Mouse (Mus musculus) midbrain, embryonic 14.5 days (tissue): ENCODE results near the gene Trim65. TPM values are rescaled to one million over a fixed set of nuclear protein-coding genes. Genes with fewer than 3 reads are reported as not detected.

Experiments
- ATAC-seq: fragments of 200-750 bp; cut with Nextera tagmentation; 2 replicates; pipeline ENCODE4 v1.8.0; 2017; ENCODE audit warnings: moderate number of reproducible peaks, moderate library complexity; ENCODE audit not compliant: low FRiP score, low TSS enrichment
- DNase-seq: peaks from one replicate; pipeline ENCODE4 v3.0.0-alpha.2; 2015
- H3K27ac ChIP-seq: fragments of 300-500 bp; sonication (generic); replicated peaks from 2 replicates; pipeline ENCODE4 v1.5.1; 2014; ENCODE audit warnings: mild to moderate bottlenecking, low read depth, low read length, moderate library complexity
- H3K27me3 ChIP-seq: fragments of 300-500 bp; sonication (generic); 2 replicates; pipeline ENCODE4 v1.6.1; 2014; ENCODE audit warnings: low read length, control low read depth, mixed read lengths; ENCODE audit not compliant: control insufficient read depth, insufficient read depth
- H3K36me3 ChIP-seq: fragments of 300-500 bp; sonication (generic); 2 replicates; pipeline ENCODE4 v1.6.1; 2014; ENCODE audit warnings: low read length, control low read depth; ENCODE audit not compliant: control insufficient read depth, insufficient read depth
- H3K4me1 ChIP-seq: fragments of 300-500 bp; sonication (generic); 2 replicates; pipeline ENCODE4 v1.6.1; 2014; ENCODE audit warnings: mild to moderate bottlenecking, antibody characterized with exemption, low read length, control low read depth; ENCODE audit not compliant: control insufficient read depth, insufficient read depth
- H3K4me2 ChIP-seq: fragments of 300-500 bp; sonication (generic); 2 replicates; pipeline ENCODE4 v1.6.1; 2014; ENCODE audit warnings: mild to moderate bottlenecking, low read length, moderate library complexity
- H3K4me3 ChIP-seq: fragments of 300-500 bp; sonication (generic); replicated peaks from 2 replicates; pipeline ENCODE4 v1.5.1; 2014; ENCODE audit warnings: low read depth, low read length
- H3K9ac ChIP-seq: fragments of 300-500 bp; sonication (generic); replicated peaks from 2 replicates; pipeline ENCODE4 v1.6.1; 2014; ENCODE audit warnings: mild to moderate bottlenecking, low read length, moderate library complexity
- H3K9me3 ChIP-seq: fragments of 300-500 bp; sonication (generic); 2 replicates; pipeline ENCODE4 v1.6.1; 2016; ENCODE audit warnings: low read length, control low read depth, mixed read lengths; ENCODE audit not compliant: control insufficient read depth
- WGBS: fragments of 180-500 bp; shearing (Covaris S2); extraction: QIAGEN DNeasy Blood & Tissue Kit; methylation state at CpG from one replicate; pipeline ENCODE4 v1.1.7; 2014; 5-methylcytosine and 5-hydroxymethylcytosine counted together
- polyA plus RNA-seq: library from polyadenylated mRNA; unstranded; fragments of >200 nt; fragmentation: Nextera tagmentation; extraction: Ambion mirVana; gene quantifications from 2 replicates; pipeline ENCODE4 v1.2.1, GENCODE M21; 2014

The Trim65 gene
- polyA plus RNA-seq, 1 experiment from 2014 or later = 2.0 TPM

DNA sequence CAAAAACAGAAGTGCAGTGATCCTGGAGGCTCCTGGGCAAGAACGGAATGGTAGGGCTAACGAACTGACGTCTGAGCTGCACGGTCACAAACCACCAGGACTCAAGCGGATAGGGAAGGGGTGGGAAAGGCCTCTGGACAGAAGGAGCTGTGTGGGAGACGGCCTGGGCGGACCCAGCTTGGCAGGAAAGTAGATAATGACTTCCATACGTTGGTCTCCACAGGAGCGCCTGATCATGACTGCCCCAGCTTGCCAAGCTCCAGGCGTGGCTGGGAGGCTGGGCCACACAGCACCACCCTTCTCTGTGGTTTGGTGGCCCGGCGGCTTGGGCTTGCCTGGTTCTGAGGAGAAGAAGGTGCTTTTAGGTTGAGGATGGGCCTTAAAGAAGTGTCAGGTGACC, 13.7 kb downstream of the Trim65 start:
- DNase-seq = no peak
- Histone ChIP-seq H3K36me3 (no peaks in the 10 kb centered on the region), H3K9ac (no peak overlapping the region), H3K9me3 (no peaks in the 10 kb centered on the region), H3K4me2 (no peak overlapping the region), H3K27ac (no peak overlapping the region), H3K4me3 (no peak overlapping the region), H3K4me1 (no peaks in the 10 kb centered on the region), H3K27me3 (no peaks in the 10 kb centered on the region)
- 86% methylated on average over 12 of the region's 12 CpGs for WGBS
- ATAC-seq = no peak

DNA sequence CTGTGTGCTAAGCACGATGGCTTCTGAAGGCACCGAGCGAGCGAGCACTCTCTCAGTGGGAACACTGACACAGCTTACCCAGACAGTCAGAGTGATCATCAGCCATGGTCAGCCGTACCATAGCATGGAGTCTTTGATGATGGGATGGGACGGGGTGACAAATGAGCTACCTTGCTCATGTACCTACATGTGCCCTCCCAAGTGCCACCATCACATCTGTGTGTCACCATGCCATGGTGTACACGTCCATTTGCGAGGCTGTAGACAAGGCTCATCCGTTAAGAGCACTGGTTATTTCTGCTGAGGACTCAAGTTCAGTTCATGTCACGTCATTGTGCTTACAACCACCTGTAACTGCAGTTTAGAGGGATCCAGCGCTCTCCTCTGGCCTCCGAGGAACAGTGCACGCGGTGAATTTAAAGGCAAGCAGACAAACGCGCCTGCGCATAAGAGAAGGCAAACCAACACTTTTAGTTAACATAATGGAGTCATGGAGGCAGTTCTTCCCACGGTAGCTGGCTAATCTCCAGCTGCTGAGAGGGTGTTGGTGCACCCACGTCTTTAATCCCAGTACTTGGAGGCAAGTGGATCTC, 19.2 kb downstream of the Trim65 start:
- no peak for ATAC-seq
- DNase-seq = no peak
- no peaks in the 10 kb centered on the region for H3K9me3 ChIP-seq
- no peaks in the 10 kb centered on the region for H3K36me3 ChIP-seq
- peaks cover 6% of the 10 kb centered on the region; the same call in 1 of the 2 replicates for H3K4me1 ChIP-seq
- peaks cover 52% of the 10 kb centered on the region for H3K27me3 ChIP-seq
- H3K27ac ChIP-seq = no peak overlapping the region
- WGBS = 84% methylated on average over 19 of the region's 19 CpGs
- no peak overlapping the region for H3K9ac ChIP-seq
- H3K4me3 ChIP-seq = no peak overlapping the region
- no peak overlapping the region for H3K4me2 ChIP-seq

DNA sequence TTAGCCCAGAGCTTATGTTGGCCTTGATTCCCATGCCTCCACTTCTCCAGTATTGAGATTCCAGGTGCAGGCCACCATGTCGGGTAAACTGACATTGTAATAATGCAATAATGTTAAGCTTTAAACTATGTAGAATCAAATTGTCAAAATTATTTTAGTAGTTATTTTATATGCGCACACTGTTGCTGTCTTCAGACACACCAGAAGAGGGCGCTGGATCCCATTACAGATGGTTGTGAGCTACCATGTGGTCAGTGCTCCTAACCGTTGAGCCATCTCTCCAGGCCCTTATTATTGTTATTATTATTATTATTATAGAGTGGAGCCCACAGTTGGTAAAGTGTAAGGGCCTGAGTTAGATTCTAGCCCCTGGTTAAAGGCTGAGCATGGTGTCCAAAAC, 19.9 kb downstream of the Trim65 start:
- Histone ChIP-seq H3K36me3 (no peaks in the 10 kb centered on the region), H3K9me3 (no peaks in the 10 kb centered on the region), H3K27me3 (peaks cover 59% of the 10 kb centered on the region), H3K27ac (no peak overlapping the region), H3K4me1 (peaks cover 6% of the 10 kb centered on the region; the same call in 1 of the 2 replicates), H3K9ac (no peak overlapping the region), H3K4me3 (no peak overlapping the region), H3K4me2 (no peak overlapping the region)
- ATAC-seq = no peak
- no peak for DNase-seq
- 79% methylated on average over 4 of the region's 4 CpGs for WGBS

DNA sequence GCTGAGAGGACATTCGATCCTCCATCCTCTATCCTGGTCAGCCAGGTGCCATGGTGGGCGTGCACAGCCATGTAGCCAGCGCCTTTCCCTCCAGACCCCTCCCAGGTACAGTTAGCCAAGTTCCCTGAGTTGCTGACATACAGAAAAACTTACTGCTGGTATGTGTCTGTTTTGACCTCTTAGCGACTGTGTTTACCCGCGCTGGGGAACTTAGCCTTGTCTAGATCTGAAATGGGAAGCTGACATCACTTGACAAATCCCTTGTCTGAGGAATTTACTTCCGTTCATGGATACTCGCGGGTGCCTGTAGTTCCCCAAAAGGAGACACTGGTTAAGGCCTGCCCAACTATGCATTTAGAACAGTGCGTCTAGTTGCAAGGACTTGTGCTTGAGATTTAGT, 20.4 kb downstream of the Trim65 start:
- Histone ChIP-seq H3K9me3 (no peaks in the 10 kb centered on the region), H3K9ac (no peak overlapping the region), H3K27ac (no peak overlapping the region), H3K36me3 (no peaks in the 10 kb centered on the region), H3K4me3 (peak overlapping the region; percentile 28; the same call in 1 of the 2 replicates), H3K4me1 (peaks cover 6% of the 10 kb centered on the region; the same call in 1 of the 2 replicates), H3K4me2 (peak overlapping the region; percentile 50), H3K27me3 (peaks cover 62% of the 10 kb centered on the region)
- 30% methylated on average over 10 of the region's 10 CpGs for WGBS
- ATAC-seq (no peak), DNase-seq (no peak)

DNA sequence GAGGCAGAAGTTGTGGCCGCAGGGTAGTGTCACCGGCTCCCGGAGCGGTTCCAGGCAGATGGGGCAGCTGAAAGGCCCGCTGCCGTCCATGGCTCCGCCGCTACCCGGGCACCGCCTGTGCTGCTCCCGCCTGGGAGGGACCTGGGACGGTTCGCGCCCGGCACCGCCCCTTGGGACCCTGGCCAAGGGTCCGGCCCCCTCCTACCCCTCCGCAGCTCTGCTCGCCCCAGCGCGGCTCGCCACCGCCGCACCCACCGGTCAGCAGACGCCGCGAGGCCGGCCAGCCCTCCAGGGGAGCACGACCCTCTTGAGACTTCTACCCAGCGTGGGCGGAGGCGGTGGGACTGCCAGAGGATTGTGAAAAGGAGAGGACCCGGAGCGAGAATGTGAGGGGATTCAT, 20.8 kb downstream of the Trim65 start:
- no peaks in the 10 kb centered on the region for H3K9me3 ChIP-seq
- peak overlapping the region; percentile 50 for H3K4me2 ChIP-seq
- no peak for ATAC-seq
- H3K4me1 ChIP-seq = peaks cover 6% of the 10 kb centered on the region; the same call in 1 of the 2 replicates
- 3% methylated on average over 35 of the region's 35 CpGs for WGBS
- H3K36me3 ChIP-seq = no peaks in the 10 kb centered on the region
- DNase-seq = no peak
- peak overlapping the region; percentile 26; the same call in 1 of the 2 replicates for H3K9ac ChIP-seq
- H3K27me3 ChIP-seq = peaks cover 65% of the 10 kb centered on the region
- H3K4me3 ChIP-seq = peak overlapping the region; percentile 28
- H3K27ac ChIP-seq = no peak overlapping the region

DNA sequence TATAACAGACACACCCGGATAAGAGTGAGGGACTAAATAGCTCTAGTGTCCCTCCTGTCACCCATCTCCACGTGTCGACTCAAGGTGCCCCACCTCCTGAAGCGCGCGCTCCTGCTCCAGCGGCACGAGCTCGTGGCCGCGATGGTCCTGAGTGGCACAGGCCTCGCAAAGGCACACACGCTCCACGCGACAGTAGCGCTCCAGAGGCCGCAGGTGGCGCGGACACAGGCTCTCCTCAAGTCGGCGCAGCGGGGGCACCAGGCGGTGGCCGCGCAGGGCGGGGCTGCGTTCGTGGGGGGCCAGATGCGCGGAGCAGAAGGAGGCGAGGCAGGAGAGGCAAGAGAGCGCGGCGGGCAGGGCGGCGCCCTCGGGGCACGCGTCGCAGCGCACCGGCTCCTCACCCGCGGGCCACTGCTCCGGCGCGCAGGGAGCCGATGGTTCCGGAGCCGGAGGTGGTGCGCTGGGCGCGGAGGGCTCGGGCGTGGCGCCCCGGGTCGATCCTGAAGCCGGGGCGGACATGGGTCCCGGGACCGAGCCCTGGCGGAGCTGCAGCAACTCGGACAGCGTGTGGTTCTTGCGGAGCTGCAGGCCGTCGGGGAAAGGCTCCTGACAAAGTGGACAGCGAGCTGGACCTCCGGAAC, 21.4 kb downstream of the Trim65 start:
- no peak for ATAC-seq

DNA sequence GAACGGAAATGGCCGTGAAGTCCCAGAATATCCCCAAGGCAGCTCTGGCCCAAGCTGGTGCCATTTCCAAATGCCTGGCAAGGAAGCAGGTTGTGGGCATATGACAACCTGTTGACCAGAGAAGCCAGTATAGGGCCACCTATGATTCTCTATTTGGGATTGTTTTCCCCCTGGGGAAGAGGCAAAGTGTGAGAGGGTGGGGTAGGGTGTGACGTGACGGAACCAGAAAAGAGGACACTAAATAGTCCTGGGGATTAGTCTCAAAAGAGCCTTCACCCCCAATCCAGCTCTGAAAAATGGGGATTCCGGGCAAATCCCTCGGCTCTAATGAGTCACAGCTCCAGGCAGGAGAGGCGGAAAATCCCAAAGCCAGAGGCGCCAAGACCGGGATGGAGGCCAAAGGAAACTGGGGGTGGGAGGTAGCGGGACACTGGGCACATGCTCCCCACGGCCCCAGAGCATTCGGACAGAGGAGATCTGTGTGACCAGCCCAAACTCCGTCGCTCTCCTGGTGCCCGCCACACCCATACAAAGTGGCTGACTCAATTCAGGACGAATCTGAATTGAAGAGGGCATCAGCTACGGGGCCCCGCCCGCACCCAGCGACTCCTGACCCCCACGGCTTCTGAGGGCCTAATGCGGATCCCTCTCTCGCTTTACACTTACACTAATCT, 22.3 kb downstream of the Trim65 start:
- no peak for ATAC-seq
- no peaks in the 10 kb centered on the region for H3K9me3 ChIP-seq
- no peak overlapping the region for H3K9ac ChIP-seq
- H3K4me2 ChIP-seq = no peak overlapping the region
- DNase-seq = no peak
- H3K4me1 ChIP-seq = peaks cover 17% of the 10 kb centered on the region
- no peak overlapping the region for H3K27ac ChIP-seq
- H3K27me3 ChIP-seq = peaks cover 65% of the 10 kb centered on the region
- H3K36me3 ChIP-seq = no peaks in the 10 kb centered on the region
- peak overlapping the region; percentile 28; the same call in 1 of the 2 replicates for H3K4me3 ChIP-seq
- WGBS = 6% methylated on average over 23 of the region's 23 CpGs

More for the DNA sequence above, 21.4 kb downstream of the Trim65 start:
- peak overlapping the region; percentile 50 for H3K4me2 ChIP-seq
- H3K9ac ChIP-seq = peak overlapping the region; percentile 26; the same call in 1 of the 2 replicates
- no peaks in the 10 kb centered on the region for H3K9me3 ChIP-seq
- H3K4me1 ChIP-seq = peaks cover 7% of the 10 kb centered on the region
- 2% methylated on average over 69 of the region's 70 CpGs for whole genome bisulfite sequencing
- peaks cover 65% of the 10 kb centered on the region for H3K27me3 ChIP-seq
- H3K27ac ChIP-seq = no peak overlapping the region
- DNase-seq = no peak
- no peaks in the 10 kb centered on the region for H3K36me3 ChIP-seq
- H3K4me3 ChIP-seq = peak overlapping the region; percentile 28

DNA sequence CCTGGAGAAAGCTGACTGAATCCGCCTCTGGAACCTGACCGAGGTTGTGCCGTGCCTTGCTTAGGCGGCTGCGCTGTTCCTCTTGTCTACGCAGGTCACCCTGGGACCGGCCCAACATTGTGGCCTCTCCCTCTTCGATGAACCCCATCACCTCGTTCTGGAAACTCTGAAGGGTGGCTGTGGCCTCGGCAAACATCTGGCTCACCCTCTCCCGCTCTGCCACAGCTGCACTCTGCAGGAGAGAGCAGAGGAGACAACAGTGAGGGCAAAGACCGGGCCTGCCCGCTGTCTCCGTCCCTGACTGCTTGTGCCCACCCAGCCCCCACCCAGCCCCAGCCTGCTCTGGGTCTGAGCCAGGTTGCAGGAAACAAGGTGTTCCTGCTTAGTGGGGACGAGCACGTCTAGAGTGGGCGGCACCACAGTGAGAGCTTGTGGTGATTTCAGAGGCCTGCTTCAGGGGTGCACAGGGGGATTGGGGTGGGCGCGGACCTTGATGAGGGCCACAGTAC, 23.1 kb downstream of the Trim65 start:
- H3K4me2 ChIP-seq = no peak overlapping the region
- no peaks in the 10 kb centered on the region for H3K9me3 ChIP-seq
- no peak overlapping the region for H3K9ac ChIP-seq
- H3K27ac ChIP-seq = no peak overlapping the region
- no peak for ATAC-seq
- 7% methylated on average over 19 of the region's 19 CpGs for WGBS
- H3K4me3 ChIP-seq = no peak overlapping the region
- H3K27me3 ChIP-seq = peaks cover 65% of the 10 kb centered on the region
- peaks cover 18% of the 10 kb centered on the region for H3K4me1 ChIP-seq
- no peaks in the 10 kb centered on the region for H3K36me3 ChIP-seq
- DNase-seq = no peak
